Mouse (Mus musculus) spleen, postnatal 10 days (tissue): ENCODE measurements around the gene Slc10a7.
"Not testable (repeated sequence)": the region's sequence is repeated elsewhere in the genome, so short reads cannot be mapped to it uniquely, and the experiment has no call there.

Source experiments
- DNase-seq, 2 experiments: peaks; one replicate each; pipeline ENCODE4 v3.0.0; 2021 to 2022; ENCODE audit warnings: low spot score in 2 of 2

The Slc10a7 gene

GRCm38 (mm10) chr8:78545153-78545817, 36.1 kb downstream of the Slc10a7 start:
- DNase-seq, result not testable (repeated sequence)

GRCm38 (mm10) chr8:78549971-78550751, 41.0 kb downstream of the Slc10a7 start:
- no peak for DNase-seq

- no peak for DNase-seq
Observed at GRCm38 (mm10) chr8:78550752-78551134, 41.6 kb downstream of the Slc10a7 start.

GRCm38 (mm10) chr8:78555817-78556216, 46.7 kb downstream of the Slc10a7 start:
- DNase-seq, result no peak

GRCm38 (mm10) chr8:78556773-78557434, 47.8 kb downstream of the Slc10a7 start:
- no peak for DNase-seq

- DNase-seq, result peak in 1 of 2 experiments; percentile 19
Observed at GRCm38 (mm10) chr8:78561620-78562019, 52.5 kb downstream of the Slc10a7 start.

GRCm38 (mm10) chr8:78563466-78564058, 54.4 kb downstream of the Slc10a7 start:
- DNase-seq, result no peak

- DNase-seq, result no peak
Observed at GRCm38 (mm10) chr8:78564200-78564599, 55.1 kb downstream of the Slc10a7 start.

- DNase-seq, result no peak
Observed at GRCm38 (mm10) chr8:78568196-78568595, 59.0 kb downstream of the Slc10a7 start.

GRCm38 (mm10) chr8:78571528-78571927, 62.4 kb downstream of the Slc10a7 start:
- DNase-seq, result no peak

GRCm38 (mm10) chr8:78574207-78574606, 65.1 kb downstream of the Slc10a7 start:
- DNase-seq, result no peak

- no peak for DNase-seq
Observed at GRCm38 (mm10) chr8:78577569-78577968, 68.4 kb downstream of the Slc10a7 start.

- no peak for DNase-seq
Observed at GRCm38 (mm10) chr8:78578036-78578435, 68.9 kb downstream of the Slc10a7 start.

GRCm38 (mm10) chr8:78584011-78584776, 75.0 kb downstream of the Slc10a7 start:
- DNase-seq, result no peak

GRCm38 (mm10) chr8:78584863-78585262, 75.7 kb downstream of the Slc10a7 start:
- no peak for DNase-seq

- no peak for DNase-seq
Observed at GRCm38 (mm10) chr8:78595481-78595908, 86.3 kb downstream of the Slc10a7 start.

- DNase-seq, result no peak
Observed at GRCm38 (mm10) chr8:78598237-78598636, 89.1 kb downstream of the Slc10a7 start.

GRCm38 (mm10) chr8:78603084-78603483, 93.9 kb downstream of the Slc10a7 start:
- no peak for DNase-seq

GRCm38 (mm10) chr8:78604426-78604825, 95.3 kb downstream of the Slc10a7 start:
- no peak for DNase-seq

GRCm38 (mm10) chr8:78609301-78609700, 100.2 kb downstream of the Slc10a7 start:
- DNase-seq, result no peak

- DNase-seq, result no peak
Observed at GRCm38 (mm10) chr8:78611019-78611418, 101.9 kb downstream of the Slc10a7 start.
